Mouse (Mus musculus) neural tube, embryonic 13.5 days (tissue): ENCODE results near the gene Col4a4. TPM values are rescaled to one million over a fixed set of nuclear protein-coding genes. Genes with fewer than 3 reads are reported as not detected.

Experiments used
- ATAC-seq: fragments of 200-750 bp; cut with Nextera tagmentation; 2 replicates; pipeline ENCODE4 v1.8.0; 2017; ENCODE audit warnings: low read depth, mild to moderate bottlenecking, moderate TSS enrichment, moderate library complexity
- H3K27ac ChIP-seq: fragments of 300-500 bp; sonication (generic); replicated peaks from 2 replicates; pipeline ENCODE4 v1.5.1; 2015; ENCODE audit warnings: moderate library complexity, mild to moderate bottlenecking, inconsistent platforms
- H3K27me3 ChIP-seq: fragments of 300-500 bp; sonication (generic); 2 replicates; pipeline ENCODE4 v1.6.1; 2015; ENCODE audit warnings: mild to moderate bottlenecking, inconsistent platforms
- H3K36me3 ChIP-seq: fragments of 300-500 bp; sonication (generic); 2 replicates; pipeline ENCODE4 v1.6.1; 2015; ENCODE audit warnings: mild to moderate bottlenecking, inconsistent platforms
- H3K4me1 ChIP-seq: fragments of 300-500 bp; sonication (generic); replicated peaks from 2 replicates; pipeline ENCODE4 v1.6.1; 2015; ENCODE audit warnings: inconsistent platforms
- H3K4me2 ChIP-seq: fragments of 300-500 bp; sonication (generic); 2 replicates; pipeline ENCODE4 v1.6.1; 2015; ENCODE audit warnings: inconsistent platforms, mild to moderate bottlenecking, moderate library complexity
- H3K4me3 ChIP-seq: fragments of 300-500 bp; sonication (generic); 2 replicates; pipeline ENCODE4 v1.5.1; 2015; ENCODE audit warnings: mild to moderate bottlenecking, inconsistent platforms
- H3K9ac ChIP-seq: fragments of 300-500 bp; sonication (generic); 2 replicates; pipeline ENCODE4 v1.6.1; 2015; ENCODE audit warnings: moderate library complexity, mild to moderate bottlenecking, inconsistent platforms
- H3K9me3 ChIP-seq: fragments of 300-500 bp; sonication (generic); 2 replicates; pipeline ENCODE4 v1.6.1; 2016; ENCODE audit warnings: inconsistent platforms
- WGBS: fragments of 180-500 bp; shearing (Covaris S2); methylation state at CpG from one replicate; pipeline ENCODE4 v1.1.7; 2015; 5-methylcytosine and 5-hydroxymethylcytosine counted together
- polyA plus RNA-seq: library from polyadenylated mRNA; unstranded; fragments of >200 nt; fragmentation: Nextera tagmentation; extraction: Ambion mirVana; gene quantifications from 2 replicates; pipeline ENCODE4 v1.2.1, GENCODE M21; 2015

Gene Col4a4
- polyA plus RNA-seq, 1 experiment from 2014 or later: 0.24 TPM

DNA sequence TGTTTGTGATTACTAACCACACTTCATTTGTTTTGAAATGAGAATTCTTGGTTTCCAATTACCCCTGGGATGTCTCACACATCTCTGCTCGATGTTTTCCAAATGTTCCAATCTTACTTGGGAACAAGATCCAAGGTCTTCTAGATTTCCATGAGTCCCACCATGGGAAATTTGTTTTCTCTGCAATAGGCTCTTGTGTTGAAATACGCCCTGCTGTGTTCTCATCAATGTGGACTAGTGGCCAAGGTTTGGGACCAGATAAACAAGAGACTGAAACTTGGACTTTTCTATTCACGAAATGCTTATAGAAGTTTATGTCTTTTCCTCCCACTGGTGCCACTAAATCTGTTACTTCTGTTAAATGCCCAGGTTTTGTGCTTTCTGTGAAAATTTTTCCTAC, 11.0 kb downstream of the Col4a4 start:
- no peak for ATAC-seq
- Histone ChIP-seq H3K4me2 (no peak overlapping the region), H3K4me1 (no peaks in the 10 kb centered on the region), H3K4me3 (no peak overlapping the region), H3K9me3 (no peaks in the 10 kb centered on the region), H3K27me3 (no peaks in the 10 kb centered on the region), H3K9ac (no peak overlapping the region), H3K27ac (no peak overlapping the region), H3K36me3 (no peaks in the 10 kb centered on the region)
- WGBS: 88% methylated on average over 3 of the region's 3 CpGs

DNA sequence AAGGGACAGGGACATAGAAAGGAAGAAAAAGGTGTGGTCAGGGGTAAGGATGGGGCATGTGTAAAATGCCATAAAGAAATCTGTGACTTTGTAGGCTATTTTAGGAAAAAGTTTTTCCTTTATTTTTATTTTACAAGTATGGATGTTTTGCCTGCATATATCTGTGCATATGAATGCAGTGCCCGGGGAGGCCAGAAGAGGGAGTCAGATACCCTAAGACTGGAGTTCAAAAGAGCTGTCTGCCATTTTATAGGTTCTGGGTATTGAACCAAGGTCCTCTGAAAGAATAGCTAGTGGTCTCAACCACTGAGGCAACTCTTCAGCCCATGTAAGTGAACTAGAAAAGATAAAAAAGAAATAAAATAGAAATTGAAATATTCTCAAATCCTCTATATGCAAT, 14.9 kb downstream of the Col4a4 start:
- ATAC-seq: no peak
- H3K27ac ChIP-seq: no peak overlapping the region
- no peaks in the 10 kb centered on the region for H3K27me3 ChIP-seq
- WGBS: 72% methylated on average over 1 of the region's 1 CpGs
- no peaks in the 10 kb centered on the region for H3K9me3 ChIP-seq
- no peaks in the 10 kb centered on the region for H3K4me1 ChIP-seq
- no peak overlapping the region for H3K9ac ChIP-seq
- H3K36me3 ChIP-seq: no peaks in the 10 kb centered on the region
- H3K4me2 ChIP-seq: no peak overlapping the region
- no peak overlapping the region for H3K4me3 ChIP-seq

- Histone ChIP-seq H3K9me3 (no peaks in the 10 kb centered on the region; the same call in 1 of the 2 replicates), H3K27me3 (no peaks in the 10 kb centered on the region), H3K4me1 (no peaks in the 10 kb centered on the region), H3K36me3 (no peaks in the 10 kb centered on the region), H3K4me3 (no peak overlapping the region), H3K27ac (no peak overlapping the region), H3K4me2 (no peak overlapping the region), H3K9ac (no peak overlapping the region)
- WGBS: 89% methylated on average over 4 of the region's 4 CpGs
- ATAC-seq: no peak
Measured at GRCm38 (mm10) chr1:82569405-82569804, 17.2 kb downstream of the Col4a4 start.

DNA sequence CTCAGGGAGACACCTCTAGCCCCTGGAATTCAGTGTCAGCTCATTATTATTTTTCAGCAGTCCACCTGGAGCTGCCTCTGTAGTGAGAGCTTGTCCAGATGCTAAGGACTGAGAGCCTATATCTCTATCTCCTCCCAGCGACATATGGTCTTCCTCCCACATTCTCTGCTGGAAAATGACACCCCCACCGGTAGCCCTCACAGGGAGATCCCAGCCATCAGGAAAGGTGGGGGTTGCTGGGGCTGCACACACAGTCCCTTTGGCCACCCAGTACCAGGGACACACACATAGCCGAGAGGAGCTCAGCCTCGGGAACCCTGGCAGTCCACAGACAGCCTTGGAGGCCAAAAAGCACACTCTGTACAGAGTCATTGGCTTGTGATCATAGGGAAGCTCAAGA, 26.4 kb downstream of the Col4a4 start:
- H3K36me3 ChIP-seq: no peaks in the 10 kb centered on the region
- 75% methylated on average over 4 of the region's 4 CpGs for WGBS

DNA sequence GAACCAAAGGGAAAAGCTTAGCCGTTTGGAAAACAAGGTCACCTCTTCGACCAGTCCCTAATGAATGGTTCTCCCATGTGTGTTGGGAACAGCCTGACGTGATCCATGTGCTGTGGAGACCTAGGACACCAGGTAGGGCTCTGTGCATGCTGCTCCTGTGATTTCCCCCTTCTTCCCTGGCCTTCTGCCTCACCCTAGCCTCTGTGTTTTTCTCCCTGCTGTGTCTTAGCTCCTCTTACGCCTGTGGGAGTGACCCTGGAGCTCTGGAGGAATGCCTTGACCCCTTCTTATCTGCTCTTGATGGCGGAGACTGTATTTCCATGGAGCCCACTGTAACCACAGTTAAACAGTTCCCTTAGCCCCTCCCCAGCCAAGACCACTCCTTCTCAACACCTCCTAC, 31.8 kb downstream of the Col4a4 start:
- Histone ChIP-seq H3K36me3 (no peaks in the 10 kb centered on the region), H3K9me3 (no peaks in the 10 kb centered on the region), H3K4me1 (no peaks in the 10 kb centered on the region), H3K4me2 (no peak overlapping the region), H3K9ac (no peak overlapping the region), H3K27ac (no peak overlapping the region), H3K4me3 (no peak overlapping the region), H3K27me3 (no peaks in the 10 kb centered on the region)
- WGBS: 73% methylated on average over 5 of the region's 5 CpGs
- ATAC-seq: peak; percentile 50

More for the DNA sequence above, 26.4 kb downstream of the Col4a4 start:
- Histone ChIP-seq H3K4me2 (no peak overlapping the region), H3K4me3 (no peak overlapping the region), H3K27me3 (no peaks in the 10 kb centered on the region), H3K4me1 (no peaks in the 10 kb centered on the region), H3K9ac (no peak overlapping the region), H3K9me3 (no peaks in the 10 kb centered on the region), H3K27ac (no peak overlapping the region)
- ATAC-seq: no peak

DNA sequence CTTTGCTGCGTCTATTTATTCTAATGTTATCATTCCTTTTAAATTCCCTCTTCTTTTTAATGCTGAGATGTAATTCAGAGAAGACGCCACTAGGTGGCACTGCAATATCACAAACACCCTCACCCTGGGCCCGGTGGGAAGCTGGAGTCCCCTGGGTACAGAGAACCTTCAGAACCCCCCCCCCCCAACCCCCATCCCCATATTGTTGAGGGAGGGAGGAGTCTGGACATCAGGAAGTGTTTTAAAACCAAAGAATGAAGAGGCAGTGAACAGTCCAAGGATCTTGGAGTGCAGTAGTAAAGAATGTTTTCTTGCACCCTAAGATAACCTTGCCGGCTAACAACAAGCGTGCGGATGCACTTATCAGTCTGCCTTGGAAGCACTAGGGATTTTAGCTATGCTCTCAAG, 32.2 kb downstream of the Col4a4 start:
- no peak overlapping the region for H3K27ac ChIP-seq
- H3K4me3 ChIP-seq: no peak overlapping the region
- no peaks in the 10 kb centered on the region for H3K4me1 ChIP-seq
- H3K27me3 ChIP-seq: no peaks in the 10 kb centered on the region
- 45% methylated on average over 6 of the region's 6 CpGs for WGBS
- H3K4me2 ChIP-seq: no peak overlapping the region
- no peaks in the 10 kb centered on the region for H3K9me3 ChIP-seq
- no peaks in the 10 kb centered on the region for H3K36me3 ChIP-seq
- peak; percentile 75 for ATAC-seq
- no peak overlapping the region for H3K9ac ChIP-seq

DNA sequence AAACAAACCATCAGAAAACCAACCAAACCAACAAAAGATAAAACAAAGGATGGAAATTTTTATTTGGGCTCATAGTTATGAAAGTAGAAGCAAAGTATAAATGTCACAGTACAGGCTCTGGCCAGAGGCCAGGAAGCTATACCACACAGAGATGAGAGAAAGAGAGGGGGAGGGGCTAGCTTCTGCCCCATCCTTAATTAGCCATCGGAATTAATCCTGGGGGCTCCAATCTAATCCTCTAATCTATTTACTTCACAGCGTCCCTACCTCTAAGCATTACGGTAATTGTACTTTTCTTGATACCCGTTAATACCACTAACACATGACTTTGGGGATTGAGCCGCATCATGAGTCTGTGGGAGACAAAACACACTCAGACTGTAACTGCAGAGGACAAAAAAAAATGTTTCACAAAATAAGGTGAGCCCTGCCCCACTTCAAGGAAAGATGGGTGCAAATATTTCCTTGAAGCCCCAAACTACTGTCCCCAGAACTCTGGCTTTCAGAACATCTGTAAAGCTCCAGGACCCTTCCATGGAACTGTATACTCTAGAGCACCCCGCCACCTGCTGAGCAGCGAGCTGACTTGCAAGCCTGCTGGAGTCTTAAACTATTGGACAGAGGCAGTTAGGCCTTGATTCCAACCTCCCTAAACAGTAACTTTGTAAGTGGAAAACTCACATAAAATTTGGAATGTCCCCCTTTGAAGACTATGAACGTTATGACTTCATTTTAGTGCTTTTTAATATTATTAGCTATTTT, 41.3 kb downstream of the Col4a4 start:
- no peak for ATAC-seq
- H3K4me3 ChIP-seq: no peak overlapping the region
- 67% methylated on average over 8 of the region's 8 CpGs for WGBS

DNA sequence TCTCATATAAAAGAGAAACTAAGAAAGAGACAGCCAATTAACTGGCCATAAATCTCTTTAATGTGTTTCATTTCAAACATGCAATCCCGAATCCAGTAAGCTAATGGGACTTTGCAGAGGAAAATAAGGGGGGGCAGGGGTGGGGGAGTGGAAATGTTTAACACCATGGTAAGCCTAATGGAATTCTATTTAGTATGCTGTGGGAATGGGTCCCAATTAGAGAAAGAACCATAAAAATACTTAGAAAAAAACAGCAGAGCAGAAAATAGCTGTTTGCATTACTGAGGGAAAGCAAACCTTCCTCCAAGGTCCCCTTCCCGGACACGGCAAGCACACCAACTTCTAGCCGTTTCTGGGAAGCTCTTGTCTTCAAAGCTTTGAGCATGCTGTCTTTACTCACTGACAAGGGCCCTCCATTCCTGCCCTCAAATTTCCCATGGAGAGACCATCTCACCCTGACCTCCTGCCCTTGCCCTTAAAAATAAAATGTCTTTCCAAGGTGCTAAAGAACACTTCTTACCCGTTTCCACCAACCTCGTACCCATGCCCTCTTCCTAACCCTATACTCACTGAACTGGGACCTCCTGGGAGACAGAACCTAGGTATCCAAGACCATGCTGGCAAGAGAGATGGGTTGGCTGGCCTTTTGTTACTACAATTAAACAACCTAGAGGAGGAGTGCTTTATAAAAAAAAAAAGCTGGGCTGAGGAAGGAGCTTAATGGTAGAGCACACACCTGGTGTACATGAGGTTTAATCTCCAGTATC, 42.0 kb downstream of the Col4a4 start:
- Histone ChIP-seq H3K4me3 (no peak overlapping the region), H3K9me3 (no peaks in the 10 kb centered on the region), H3K9ac (no peak overlapping the region), H3K27ac (peak overlapping the region; percentile 83), H3K4me1 (peaks cover 24% of the 10 kb centered on the region), H3K4me2 (no peak overlapping the region; the same call in 1 of the 2 replicates), H3K36me3 (no peaks in the 10 kb centered on the region), H3K27me3 (no peaks in the 10 kb centered on the region)
- ATAC-seq: peak; percentile 86
- WGBS: 33% methylated on average over 6 of the region's 6 CpGs

More for the DNA sequence above, 41.3 kb downstream of the Col4a4 start:
- Histone ChIP-seq H3K27me3 (no peaks in the 10 kb centered on the region), H3K36me3 (no peaks in the 10 kb centered on the region), H3K4me2 (no peak overlapping the region), H3K4me1 (peaks cover 24% of the 10 kb centered on the region), H3K27ac (peak overlapping the region; percentile 83), H3K9me3 (no peaks in the 10 kb centered on the region), H3K9ac (no peak overlapping the region)

DNA sequence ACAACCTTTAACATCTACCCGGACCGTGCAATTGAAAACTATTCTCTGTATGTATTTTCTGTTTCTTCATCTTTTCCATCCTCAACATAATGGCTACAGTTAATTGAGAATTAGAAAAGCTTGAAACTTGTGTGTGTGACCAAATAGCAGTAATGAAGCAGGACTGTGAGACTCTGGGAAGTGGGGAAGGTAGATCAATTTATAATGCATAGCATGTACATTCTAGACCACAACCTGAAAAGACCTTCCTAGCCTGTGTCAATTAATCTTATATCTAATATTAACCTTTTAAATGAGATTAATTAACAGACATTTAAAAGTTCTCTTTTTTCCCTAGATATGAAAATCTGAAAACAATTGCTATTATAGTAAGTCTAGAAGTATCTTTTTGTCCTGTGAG, 42.7 kb downstream of the Col4a4 start:
- ATAC-seq: no peak
- Histone ChIP-seq H3K36me3 (no peaks in the 10 kb centered on the region), H3K27ac (peak overlapping the region; percentile 64; the same call in 1 of the 2 replicates), H3K9me3 (no peaks in the 10 kb centered on the region), H3K4me3 (no peak overlapping the region), H3K9ac (no peak overlapping the region), H3K4me2 (no peak overlapping the region), H3K4me1 (peaks cover 24% of the 10 kb centered on the region), H3K27me3 (no peaks in the 10 kb centered on the region)
- 75% methylated on average over 2 of the region's 2 CpGs for WGBS

DNA sequence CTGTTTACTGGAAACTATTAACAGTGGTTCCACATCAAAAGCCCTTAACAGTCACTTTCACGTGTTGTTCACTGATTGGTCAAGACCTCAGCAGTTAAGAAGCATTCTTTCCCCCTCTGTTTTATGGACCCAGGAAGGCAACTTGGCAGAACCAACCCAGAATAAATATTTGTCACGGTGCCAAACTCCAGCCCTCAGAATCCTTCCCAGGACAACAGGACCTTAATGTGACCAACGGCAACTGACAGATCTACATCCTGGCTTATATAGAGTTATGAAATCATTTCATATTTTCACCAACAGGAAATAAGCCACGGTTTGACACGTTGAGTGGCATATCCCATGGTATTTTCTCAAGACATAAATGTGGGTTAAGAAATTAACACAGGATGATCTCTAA, 46.6 kb downstream of the Col4a4 start:
- H3K4me2 ChIP-seq: no peak overlapping the region
- H3K4me1 ChIP-seq: peaks cover 27% of the 10 kb centered on the region
- no peak for ATAC-seq
- H3K4me3 ChIP-seq: no peak overlapping the region
- no peak overlapping the region for H3K27ac ChIP-seq
- no peak overlapping the region for H3K9ac ChIP-seq
- no peaks in the 10 kb centered on the region for H3K27me3 ChIP-seq
- 87% methylated on average over 5 of the region's 5 CpGs for WGBS
- H3K36me3 ChIP-seq: no peaks in the 10 kb centered on the region
- no peaks in the 10 kb centered on the region for H3K9me3 ChIP-seq

- ATAC-seq: no peak
- Histone ChIP-seq H3K4me1 (peaks cover 7% of the 10 kb centered on the region; the same call in 1 of the 2 replicates), H3K27ac (no peak overlapping the region), H3K4me2 (no peak overlapping the region), H3K36me3 (no peaks in the 10 kb centered on the region), H3K9me3 (no peaks in the 10 kb centered on the region), H3K4me3 (no peak overlapping the region), H3K27me3 (no peaks in the 10 kb centered on the region), H3K9ac (no peak overlapping the region)
- 40% methylated on average over 3 of the region's 3 CpGs for WGBS
Measured at GRCm38 (mm10) chr1:82537848-82538247, 48.8 kb downstream of the Col4a4 start.

DNA sequence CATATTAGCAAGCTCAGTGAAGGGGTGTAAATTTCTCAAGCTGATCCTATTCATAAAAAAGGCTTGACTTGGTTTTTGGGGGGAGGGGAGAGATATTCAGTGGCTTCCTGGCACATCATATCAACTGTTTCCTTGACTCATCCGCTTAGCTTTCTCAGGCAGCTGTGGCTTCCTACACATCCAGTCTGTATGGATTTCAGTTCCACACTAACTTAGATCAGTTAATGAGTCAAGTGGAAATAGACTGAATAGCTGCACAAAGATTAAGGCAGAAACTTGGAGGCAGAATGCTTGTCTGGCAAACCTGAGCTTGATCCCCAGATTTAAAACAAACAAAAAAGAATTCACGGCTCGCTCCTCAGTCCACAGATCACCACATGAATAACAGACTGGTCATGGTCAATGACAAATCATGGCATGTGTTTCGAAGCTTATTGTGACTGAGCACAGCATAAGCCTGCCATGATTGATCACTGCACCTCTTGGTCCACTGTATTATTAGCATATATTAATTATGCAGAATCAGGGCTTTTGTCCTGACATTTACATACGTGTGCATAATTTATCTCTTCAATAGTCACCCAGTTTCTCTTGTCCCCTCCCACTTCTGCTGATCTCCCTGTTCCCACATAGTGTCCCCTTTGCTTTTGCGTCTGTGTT, 50.0 kb downstream of the Col4a4 start:
- 0 out of 2 replicates have a peak, but pooled peaks cover 7% of the 10 kb centered on the region for H3K4me1 ChIP-seq
- no peaks in the 10 kb centered on the region for H3K9me3 ChIP-seq
- no peak for ATAC-seq
- H3K4me3 ChIP-seq: no peak overlapping the region
- 31% methylated on average over 6 of the region's 6 CpGs for WGBS
- no peak overlapping the region for H3K27ac ChIP-seq
- H3K27me3 ChIP-seq: no peaks in the 10 kb centered on the region
- H3K36me3 ChIP-seq: no peaks in the 10 kb centered on the region
- no peak overlapping the region for H3K9ac ChIP-seq
- H3K4me2 ChIP-seq: no peak overlapping the region
